Mouse (Mus musculus) induced T-regulatory cell, adult 2 months (primary cell): Measurements from ENCODE around the gene Gtf2f2.
"Not testable (repeated sequence)": the region's sequence is repeated elsewhere in the genome, so short reads cannot be mapped to it uniquely, and the experiment has no call there.

Experiments
- DNase-seq: peaks from one replicate; pipeline ENCODE4 v3.0.0-alpha.2; 2012; ENCODE audit warnings: low read depth

Gene Gtf2f2

DNA sequence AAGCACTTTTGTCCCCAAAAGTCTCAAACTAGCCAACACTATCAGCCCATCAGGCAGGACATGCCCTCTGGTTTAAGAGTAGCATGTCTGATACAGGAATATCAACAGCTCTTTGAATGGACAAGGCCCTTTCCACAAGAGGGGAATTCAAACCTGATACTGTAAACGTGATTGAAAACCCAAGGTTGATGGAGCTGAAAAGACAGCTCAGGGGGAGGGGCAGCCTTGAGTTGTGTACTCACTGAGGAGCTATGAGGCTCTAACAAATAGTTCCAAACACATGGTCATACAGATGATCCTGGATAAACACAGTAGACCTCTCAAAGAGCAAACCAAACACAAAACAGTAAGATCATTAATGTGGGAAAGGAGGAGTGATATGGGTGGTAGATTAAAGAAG, 12.6 kb downstream of the Gtf2f2 start:
- DNase-seq: no peak

GRCm38 (mm10) chr14:75992371-75992770, 18.3 kb downstream of the Gtf2f2 start:
- no peak for DNase-seq

- no peak for DNase-seq
These were observed 19.7 kb downstream of the Gtf2f2 start for GRCm38 (mm10) chr14:75990936-75991335.

DNA sequence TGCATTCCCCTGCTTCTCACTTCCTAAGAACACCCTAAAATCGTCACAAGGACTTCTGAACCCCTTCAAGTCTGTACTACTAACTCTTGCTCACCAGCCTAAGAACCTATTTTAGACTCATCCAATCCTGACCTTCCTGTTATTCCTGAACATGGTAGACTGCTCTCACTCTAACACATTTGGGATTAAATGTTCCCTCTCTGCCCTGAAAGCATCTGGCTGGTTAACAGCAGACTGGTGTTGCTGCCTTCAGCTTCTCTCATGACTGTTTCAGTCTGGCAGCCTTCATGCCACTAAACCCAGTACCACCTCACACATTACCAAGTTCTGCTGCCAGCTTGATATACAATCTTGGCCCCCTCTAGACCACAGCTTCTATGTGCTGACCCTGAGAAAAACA, 21.5 kb downstream of the Gtf2f2 start:
- DNase-seq: no peak

DNA sequence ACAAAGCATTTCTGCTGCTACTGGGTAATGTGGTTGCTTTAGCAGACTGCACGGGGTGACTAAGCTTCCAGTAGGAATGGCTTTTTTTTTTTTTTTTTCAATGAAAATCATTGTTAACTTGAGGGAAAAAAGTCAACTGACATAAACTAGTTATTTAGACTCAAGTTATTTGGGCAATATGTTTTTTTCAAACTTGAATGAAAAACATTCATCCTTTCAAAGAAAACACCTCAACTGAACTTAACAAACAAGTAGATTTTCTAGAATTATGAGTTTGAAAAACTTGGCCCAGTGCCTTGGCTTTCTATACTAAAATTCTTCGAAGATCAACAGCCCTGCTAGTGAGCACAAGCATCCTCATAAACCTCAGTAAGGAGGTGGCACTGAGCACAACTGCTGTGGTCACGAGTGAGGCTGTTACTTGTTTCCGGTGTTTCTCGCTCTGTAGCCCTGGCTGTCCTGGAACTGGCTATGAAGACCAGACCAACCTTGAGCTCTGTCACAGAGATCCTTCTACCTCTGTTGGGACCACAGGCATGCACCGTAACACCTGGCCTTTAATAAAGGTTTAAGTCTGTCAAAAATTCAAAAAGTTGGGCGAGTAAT, 23.7 kb downstream of the Gtf2f2 start:
- DNase-seq: peak; percentile 26

DNA sequence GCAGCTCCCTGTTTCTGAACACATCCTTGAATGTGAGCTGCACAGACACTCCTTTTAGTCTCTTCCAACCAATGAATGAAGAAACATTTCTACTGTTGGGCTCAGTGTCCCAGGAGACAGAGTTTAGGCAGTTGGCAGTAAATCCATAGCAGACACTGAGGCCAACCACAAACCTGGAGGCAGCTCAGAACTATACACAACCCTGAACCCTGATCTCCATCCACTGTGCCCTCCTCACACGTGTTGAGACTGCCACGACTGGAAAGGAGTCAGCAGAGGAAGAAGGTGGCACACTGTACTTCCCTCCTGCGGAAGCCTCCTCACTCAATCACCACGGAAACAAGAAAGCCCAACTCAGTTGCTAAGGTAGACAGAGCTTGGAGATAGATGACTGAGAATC, 25.6 kb downstream of the Gtf2f2 start:
- DNase-seq: no peak

- DNase-seq: no peak
These were observed 26.8 kb downstream of the Gtf2f2 start for GRCm38 (mm10) chr14:75983891-75984290.

- no peak for DNase-seq
These were observed 29.4 kb downstream of the Gtf2f2 start for GRCm38 (mm10) chr14:75981231-75981630.

DNA sequence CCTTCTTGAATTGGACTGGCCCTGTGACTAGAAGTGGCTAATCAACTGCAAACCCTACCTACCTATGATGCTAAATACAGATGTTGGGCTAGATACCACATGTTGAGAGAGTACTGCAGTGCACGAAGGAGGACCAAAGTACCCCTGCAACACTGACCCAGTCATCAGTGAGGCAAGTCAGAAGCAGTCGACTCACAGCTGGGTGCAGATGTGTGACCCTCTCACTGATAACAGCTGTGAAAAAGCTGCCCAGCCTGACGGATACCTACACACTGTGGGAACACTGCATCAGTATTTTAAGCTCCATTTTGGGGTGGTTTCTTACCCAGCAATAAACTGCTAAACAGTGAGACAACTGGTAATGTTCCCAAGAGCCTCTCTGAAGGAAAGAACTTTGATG, 34.6 kb downstream of the Gtf2f2 start:
- no peak for DNase-seq

DNA sequence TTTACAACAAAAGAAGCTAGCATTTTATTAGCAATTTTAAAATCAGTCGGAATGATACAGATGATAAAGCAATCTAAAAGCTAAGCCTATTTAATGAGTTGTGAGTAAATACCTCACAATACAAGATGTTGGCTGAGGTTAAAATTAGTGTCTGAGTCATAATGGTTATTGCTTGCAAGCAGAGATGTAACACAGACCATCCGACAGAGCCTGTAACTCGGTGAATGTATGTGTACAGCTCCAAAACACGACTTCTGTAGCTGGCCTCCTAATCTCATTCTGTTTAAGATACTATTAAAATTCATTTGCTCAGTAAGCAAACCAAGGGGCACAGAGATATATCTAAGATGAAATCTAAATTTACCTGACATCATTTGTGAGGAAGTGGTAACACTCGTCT, 43.4 kb downstream of the Gtf2f2 start:
- no peak for DNase-seq

- DNase-seq: no peak
These were observed 46.2 kb downstream of the Gtf2f2 start for GRCm38 (mm10) chr14:75964433-75964832.

DNA sequence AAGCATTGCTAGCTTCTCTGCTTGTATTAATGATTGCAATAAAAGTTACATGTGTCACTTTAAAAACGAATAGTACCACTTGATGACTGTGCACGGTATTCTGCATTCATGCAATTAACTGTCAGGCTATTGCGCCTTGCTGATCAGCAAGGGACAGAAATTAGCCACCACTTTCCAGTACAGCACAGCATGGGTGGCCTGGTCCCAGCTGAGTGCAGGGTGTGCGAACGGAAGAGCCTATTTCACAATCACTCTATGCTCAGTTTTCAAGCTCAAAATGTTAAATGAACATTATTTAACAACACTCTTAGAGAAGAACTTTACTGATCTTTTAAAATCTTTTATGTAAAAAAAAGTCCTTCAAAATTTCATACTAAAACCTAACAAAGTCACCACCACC, 46.7 kb downstream of the Gtf2f2 start:
- no peak for DNase-seq

GRCm38 (mm10) chr14:75963215-75963614, 47.5 kb downstream of the Gtf2f2 start:
- no peak for DNase-seq

DNA sequence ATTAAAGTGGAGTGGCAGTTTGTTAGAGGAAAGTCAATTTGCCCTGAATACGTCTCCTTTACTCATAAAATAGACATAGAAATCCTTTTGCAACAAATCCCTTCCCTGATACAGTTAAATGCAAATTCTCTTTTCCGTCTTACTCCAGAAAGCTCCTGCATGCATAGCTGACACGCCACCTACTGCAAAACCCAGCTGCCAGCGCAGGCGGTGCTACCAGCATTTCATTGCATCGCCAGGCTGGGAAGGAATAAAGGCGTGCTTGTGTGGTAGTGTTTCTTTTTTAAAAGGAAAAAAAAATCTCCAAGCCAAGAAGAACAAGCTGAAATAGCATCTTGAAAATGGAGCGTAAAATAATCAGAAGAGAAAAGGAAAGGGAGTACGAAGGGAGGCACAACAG, 48.4 kb downstream of the Gtf2f2 start:
- DNase-seq: no peak

DNA sequence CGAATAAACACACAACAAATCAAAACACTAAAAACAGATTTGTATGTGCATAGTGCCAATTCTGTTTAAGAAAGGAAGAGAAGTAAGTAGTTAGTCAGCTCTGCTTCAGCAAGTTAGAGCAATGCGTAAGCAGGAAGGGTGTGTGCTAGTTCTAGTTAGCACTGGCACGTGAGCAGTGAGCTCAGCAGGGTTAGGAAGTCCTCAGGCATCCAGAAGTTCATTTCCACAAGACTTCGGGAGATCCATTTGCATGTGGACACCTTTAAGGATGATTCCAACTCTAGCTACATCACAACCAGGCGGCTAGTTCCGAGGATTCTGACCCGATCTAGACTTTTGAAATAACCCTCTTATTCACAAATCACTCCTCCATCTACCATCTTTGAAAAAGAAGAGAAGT, 55.9 kb downstream of the Gtf2f2 start, which contains the start of gene Kctd4:
Gene Kctd4 (plus strand): TSS at position 244 of the 400 bp plus-strand sequence.
- no peak for DNase-seq

DNA sequence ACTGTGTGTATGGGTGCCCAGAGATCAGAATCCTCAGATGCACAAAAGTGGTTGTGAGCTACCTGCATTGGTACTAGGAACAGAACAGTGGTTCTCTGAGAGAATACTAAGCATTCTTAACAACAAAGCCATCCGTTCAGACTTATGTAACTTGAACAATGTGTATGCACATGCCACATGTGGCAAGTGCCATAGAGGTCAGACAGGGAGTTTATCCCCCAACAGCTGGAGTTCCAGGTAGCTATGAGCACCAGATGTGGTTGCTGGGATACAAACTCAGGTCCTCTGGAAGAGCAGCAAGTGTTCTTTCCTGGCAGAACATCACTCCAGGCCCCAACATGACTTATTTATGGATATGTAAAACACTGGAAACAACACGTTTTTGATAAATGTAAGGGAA, 57.7 kb downstream of the Gtf2f2 start:
- DNase-seq: no peak

GRCm38 (mm10) chr14:75947674-75948073, 63.0 kb downstream of the Gtf2f2 start:
- no peak for DNase-seq

GRCm38 (mm10) chr14:75942365-75942764, 68.3 kb downstream of the Gtf2f2 start:
- DNase-seq: no peak

DNA sequence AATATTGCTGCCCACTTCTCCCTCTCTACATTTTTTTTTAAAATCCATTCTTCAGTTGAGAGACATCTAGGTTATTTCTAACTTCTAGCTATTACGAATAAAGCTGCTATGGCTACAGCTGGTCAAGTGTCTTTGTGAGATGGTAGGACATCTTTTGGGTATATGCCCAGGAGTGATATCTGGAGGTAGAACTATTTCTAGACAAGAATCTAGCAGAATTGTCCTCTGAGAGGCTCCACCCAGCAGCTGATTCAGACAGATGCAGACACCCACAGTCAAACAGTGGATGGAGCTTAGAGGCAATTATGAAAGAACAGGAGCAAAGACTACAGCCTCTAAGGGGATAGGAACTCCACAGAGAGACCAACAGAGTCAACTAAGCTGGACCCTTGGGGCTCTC, 69.2 kb downstream of the Gtf2f2 start:
- no peak for DNase-seq

- DNase-seq: no peak
These were observed 73.0 kb downstream of the Gtf2f2 start for GRCm38 (mm10) chr14:75937714-75938113.

DNA sequence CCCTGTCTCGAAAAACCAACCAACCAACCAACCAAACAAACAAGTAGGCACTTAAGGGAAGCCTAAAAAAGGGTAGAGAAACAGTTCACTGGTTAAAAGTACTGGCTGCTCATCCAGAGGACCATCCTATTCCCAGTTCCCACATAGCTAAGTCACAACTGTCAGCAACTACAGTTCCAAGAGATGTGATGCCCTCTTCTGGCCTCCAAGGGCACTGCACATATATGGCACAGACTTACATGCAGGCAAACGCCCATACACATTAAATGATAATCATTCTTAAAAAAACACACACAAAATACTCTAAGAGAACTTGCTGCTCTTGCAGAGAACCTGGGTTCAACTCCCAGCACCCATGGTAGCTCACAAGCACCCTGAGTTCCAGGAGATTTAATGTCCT, 76.3 kb downstream of the Gtf2f2 start:
- peak; percentile 32 for DNase-seq

GRCm38 (mm10) chr14:75931266-75931665, 79.4 kb downstream of the Gtf2f2 start:
- DNase-seq: no peak

DNA sequence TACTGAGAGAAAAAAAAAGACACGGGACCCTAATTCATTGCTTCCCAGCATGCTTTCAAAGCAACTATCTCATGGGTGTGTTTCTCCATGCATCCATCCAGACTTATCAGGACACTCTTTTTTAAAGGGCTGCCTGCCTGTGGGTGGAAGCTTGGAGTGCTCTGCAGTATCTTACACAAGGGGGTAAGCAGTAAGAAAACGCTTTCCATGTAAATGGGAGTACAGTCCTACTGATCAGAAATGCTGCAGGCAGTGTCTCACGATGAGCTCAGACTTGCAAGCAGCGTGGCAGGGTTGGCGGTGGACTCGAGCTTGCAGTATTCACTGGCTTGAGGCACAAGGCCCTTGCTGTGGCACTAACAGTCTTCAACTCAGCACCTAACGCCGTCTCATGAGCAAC, 81.0 kb downstream of the Gtf2f2 start:
- not testable (repeated sequence) for DNase-seq

- no peak for DNase-seq
These were observed 87.2 kb downstream of the Gtf2f2 start for GRCm38 (mm10) chr14:75923314-75924052.
